Mouse (Mus musculus) brain, embryonic 14.5 days (tissue): Measurements from ENCODE around the gene Nynrin.

ENCODE experiments used
- CTCF ChIP-seq: fragments of 200-500 bp; IDR thresholded peaks from 2 replicates; pipeline ENCODE4 v1.5.1; 2012; ENCODE audit warnings: inconsistent platforms, mild to moderate bottlenecking, moderate library complexity, borderline replicate concordance; ENCODE audit not compliant: insufficient read depth, insufficient read length; ENCODE audit errors: extremely low read depth
- POLR2A ChIP-seq: fragments of 200-500 bp; IDR thresholded peaks from 2 replicates; pipeline ENCODE4 v1.6.1; 2012; ENCODE audit warnings: mild to moderate bottlenecking, inconsistent platforms, borderline replicate concordance; ENCODE audit not compliant: poor library complexity, insufficient read depth, insufficient read length, severe bottlenecking; ENCODE audit errors: extremely low read depth

- TF ChIP-seq CTCF: no peak
- no peak for TF ChIP-seq POLR2A
These were observed 29.9 kb downstream of the Nynrin start for GRCm38 (mm10) chr14:55883663-55884062.
